ENCODE assay signal across 15 mouse cellular contexts in the genomic region with DNA sequence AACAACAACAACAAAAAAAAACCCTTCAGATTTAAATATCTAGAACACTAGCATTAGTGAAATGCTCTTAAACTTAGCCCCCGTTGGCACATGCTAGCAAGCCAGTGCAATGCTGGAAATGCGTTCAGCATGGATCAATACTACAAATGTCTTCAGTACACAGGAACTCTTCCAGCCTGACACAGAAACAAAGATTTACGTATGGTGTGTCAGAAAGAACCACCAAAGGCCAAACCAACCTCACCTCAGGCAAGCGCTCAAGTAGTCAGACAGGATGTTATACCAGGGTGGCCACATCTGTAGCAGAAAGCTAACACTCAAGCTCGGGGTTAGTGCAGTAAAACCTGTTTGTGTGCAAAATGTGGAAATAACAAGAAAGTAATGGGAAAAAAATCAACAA. TPM values are rescaled to one million over a fixed set of nuclear protein-coding genes. Genes with fewer than 3 reads are reported as not detected.
A peak's percentile ranks its signal among the peaks of the same experiment; 100 is the strongest.
DNase-seq lines count a peak whose midpoint lies in the region; ATAC-seq and TF ChIP-seq lines count a peak whose summit lies in the region.
"Had no signal": no experiment of that assay in that cellular context is flagged by ENCODE, and none has a peak within 500 bp of the region (broad histone marks: within the 10 kb centered on the region; RNA-seq: fewer than 3 reads in every experiment).

No protein-coding gene starts in this region.

- TF ChIP-seq EP300 in CH12.LX (IDR thresholded peaks at IDR 0.05; ENCODE audit: low read length): no peak

- no peak for TF ChIP-seq RAD21 in CH12.LX (IDR thresholded peaks at IDR 0.05; ENCODE audit: low read depth, low read length)

- H3K27me3 ChIP-seq in limb, embryonic 15.5 days: no peaks in the 10 kb centered on the region
- no peaks in the 10 kb centered on the region for H3K27me3 ChIP-seq in limb, embryonic 10.5 days (ENCODE audit: low read depth, poor library complexity, severe bottlenecking)
- no peaks in the 10 kb centered on the region for H3K27me3 ChIP-seq in CH12.LX (replicated peaks)
- no peaks in the 10 kb centered on the region for H3K27me3 ChIP-seq in forebrain, embryonic 14.5 days (replicated peaks; ENCODE audit: control insufficient read depth, insufficient read depth, low read length)
- H3K27me3 ChIP-seq in forebrain, postnatal 0 days (ENCODE audit: insufficient read depth, low read length): no peaks in the 10 kb centered on the region
- H3K27me3 ChIP-seq: limb, embryonic 12.5 days; lung, embryonic 15.5 days had no signal

- no peak for TF ChIP-seq POLR2A in CH12.LX (IDR thresholded peaks at IDR 0.05; ENCODE audit: low read depth, low read length)

- H3K4me2 ChIP-seq in limb, embryonic 15.5 days: no peak overlapping the region
- H3K4me2 ChIP-seq in CH12.LX (ENCODE audit: insufficient read depth, low read depth, poor library complexity, severe bottlenecking): peak overlapping the region; percentile 53; the same call in 1 of the 2 replicates
- H3K4me2 ChIP-seq in forebrain, embryonic 14.5 days (ENCODE audit: low read length): no peak overlapping the region
- no peak overlapping the region for H3K4me2 ChIP-seq in forebrain, postnatal 0 days (ENCODE audit: low read depth)
- H3K4me2 ChIP-seq: limb, embryonic 12.5 days; lung, embryonic 15.5 days had no signal

- H3K4me1 ChIP-seq in limb, embryonic 15.5 days: 0 out of 2 replicates have a peak, but pooled peaks cover 5% of the 10 kb centered on the region
- peaks cover 11% of the 10 kb centered on the region; the same call in 1 of the 2 replicates for H3K4me1 ChIP-seq in limb, embryonic 10.5 days
- peaks cover 39 to 93% of the 10 kb centered on the region in 2 experiments for H3K4me1 ChIP-seq in CH12.LX (ENCODE audit: control insufficient read depth in 1 of 2, insufficient read depth in 2 of 2)
- H3K4me1 ChIP-seq in forebrain, embryonic 14.5 days (ENCODE audit: control insufficient read depth, insufficient read depth, low read length): no peaks in the 10 kb centered on the region
- no peaks in the 10 kb centered on the region for H3K4me1 ChIP-seq in forebrain, postnatal 0 days (ENCODE audit: insufficient read depth)

- 66% methylated on average over 5 of the region's 5 CpGs for WGBS in limb, embryonic 15.5 days
- WGBS in limb, embryonic 10.5 days: 70% methylated on average over 5 of the region's 5 CpGs
- WGBS in forebrain, embryonic 14.5 days: 85% methylated on average over 5 of the region's 5 CpGs
- 84% methylated on average over 5 of the region's 5 CpGs for WGBS in forebrain, postnatal 0 days

- no peaks in the 10 kb centered on the region for H3K36me3 ChIP-seq in limb, embryonic 15.5 days
- no peaks in the 10 kb centered on the region for H3K36me3 ChIP-seq in limb, embryonic 10.5 days
- peaks cover 0 to 2% of the 10 kb centered on the region in 2 experiments for H3K36me3 ChIP-seq in CH12.LX (replicated peaks in 1 of 2; ENCODE audit: control insufficient read depth in 1 of 2, insufficient read depth in 1 of 2, low read length in 1 of 2)
- no peaks in the 10 kb centered on the region for H3K36me3 ChIP-seq in forebrain, embryonic 14.5 days (ENCODE audit: control insufficient read depth, insufficient read depth, low read length)
- H3K36me3 ChIP-seq in forebrain, postnatal 0 days (ENCODE audit: insufficient read depth): no peaks in the 10 kb centered on the region
- H3K36me3 ChIP-seq: limb, embryonic 12.5 days; lung, embryonic 15.5 days had no signal

- ATAC-seq in limb, embryonic 15.5 days (ENCODE audit: insufficient number of reproducible peaks, low FRiP score, low TSS enrichment, low read depth): no peak
- peak; percentile 31; the same call in 1 of the 2 replicates for ATAC-seq in megakaryocyte, adult 5-6 weeks (ENCODE audit: poor library complexity, severe bottlenecking)
- no peak for ATAC-seq in forebrain, embryonic 14.5 days
- ATAC-seq in forebrain, postnatal 0 days: no peak

- no peak overlapping the region for H3K9ac ChIP-seq in limb, embryonic 15.5 days
- no peak overlapping the region for H3K9ac ChIP-seq in CH12.LX (ENCODE audit: insufficient read depth, low read depth)
- H3K9ac ChIP-seq in forebrain, embryonic 14.5 days (ENCODE audit: low read length): no peak overlapping the region
- H3K9ac ChIP-seq in forebrain, postnatal 0 days: no peak overlapping the region
- H3K9ac ChIP-seq: limb, embryonic 12.5 days; lung, embryonic 15.5 days had no signal

- no peaks in the 10 kb centered on the region for H3K9me3 ChIP-seq in limb, embryonic 15.5 days
- H3K9me3 ChIP-seq in limb, embryonic 10.5 days (replicated peaks): no peaks in the 10 kb centered on the region
- H3K9me3 ChIP-seq in CH12.LX (replicated peaks; ENCODE audit: low read length): no peaks in the 10 kb centered on the region
- H3K9me3 ChIP-seq in forebrain, embryonic 14.5 days (replicated peaks; ENCODE audit: control insufficient read depth, low read length): no peaks in the 10 kb centered on the region
- H3K9me3 ChIP-seq in forebrain, postnatal 0 days (ENCODE audit: low read length): no peaks in the 10 kb centered on the region
- H3K9me3 ChIP-seq: limb, embryonic 12.5 days; lung, embryonic 15.5 days had no signal

- no peak for DNase-seq in limb, embryonic 10.5 days (ENCODE audit: low spot score)
- DNase-seq in CH12.LX (ENCODE audit: extremely low read depth): peak; percentile 35
- DNase-seq in thymus, postnatal 25 days: peak; percentile 49
- no peak for DNase-seq in forebrain, embryonic 14.5 days (ENCODE audit: low spot score)
- DNase-seq in forebrain, postnatal 0 days: no peak
- no peak for DNase-seq in right cerebral cortex, adult 2 months (ENCODE audit: low spot score in 2 of 2)
- DNase-seq: adrenal gland, postnatal 36 days; cerebellum, adult 11 months; heart, adult 11 months; kidney, postnatal 14 days; layer of hippocampus, postnatal 36 days had no signal

- peaks cover 67% of the 10 kb centered on the region for H3K79me2 ChIP-seq in CH12.LX (replicated peaks; ENCODE audit: control insufficient read depth, extremely low read depth, insufficient read depth, poor library complexity, severe bottlenecking)

- peak overlapping the region; percentile 12 for H3K27ac ChIP-seq in limb, embryonic 15.5 days
- H3K27ac ChIP-seq in limb, embryonic 10.5 days: no peak overlapping the region
- no peak overlapping the region for H3K27ac ChIP-seq in CH12.LX (ENCODE audit: insufficient read depth, low read depth)
- H3K27ac ChIP-seq in forebrain, embryonic 14.5 days (ENCODE audit: low read depth, low read length): no peak overlapping the region
- H3K27ac ChIP-seq in forebrain, postnatal 0 days (ENCODE audit: low read depth, low read length): no peak overlapping the region
- H3K27ac ChIP-seq: limb, embryonic 12.5 days; lung, embryonic 15.5 days had no signal

- dilution Hi-C loops in CH12.LX (cut with MboI; ENCODE audit: extremely low pct_ligation_motif_present, extremely low pct_unique_long_range_greater_than_20kb, low sequenced_read_pairs): no loop called here

- no peak for TF ChIP-seq CTCF in CH12.LX (conservative IDR thresholded peaks at IDR 0.05 in 1 of 2, IDR thresholded peaks at IDR 0.05 in 1 of 2; ENCODE audit: low read depth in 2 of 2, low read length in 2 of 2)
- TF ChIP-seq CTCF in forebrain, postnatal 0 days (IDR thresholded peaks at IDR 0.05; ENCODE audit: low read depth): no peak

- no peak overlapping the region for H3K4me3 ChIP-seq in limb, embryonic 15.5 days
- no peak overlapping the region for H3K4me3 ChIP-seq in limb, embryonic 10.5 days
- H3K4me3 ChIP-seq in CH12.LX (replicated peaks in 1 of 3; ENCODE audit: low read depth in 2 of 3, low read length in 2 of 3, poor library complexity in 1 of 3): no peak overlapping the region
- H3K4me3 ChIP-seq in forebrain, embryonic 14.5 days (ENCODE audit: low read depth, low read length): no peak overlapping the region
- no peak overlapping the region for H3K4me3 ChIP-seq in forebrain, postnatal 0 days (ENCODE audit: low read depth, low read length)
- H3K4me3 ChIP-seq: limb, embryonic 12.5 days; lung, embryonic 15.5 days had no signal

- in situ Hi-C loops in CH12.LX (cut with MboI; ENCODE audit: low pct_ligation_motif_present, low pct_unique_long_range_greater_than_20kb, low sequenced_read_pairs): no loop called here

RNA-seq across cellular contexts. Expression of a gene that starts 12.6 kb away (rescaled TPM):
- polyA plus RNA-seq in limb, embryonic 15.5 days (2015; fragmentation: Nextera tagmentation; extraction: Ambion mirVana): 154 and 163 TPM in 2 replicates
- 31.9 and 32.0 TPM in 2 replicates for polyA plus RNA-seq in limb, embryonic 10.5 days (2016; fragmentation: Nextera tagmentation; extraction: Ambion mirVana)
- total RNA-seq in CH12.LX (2012; rRNA removed) (122 and 131 TPM in 2 replicates), CH12.LX (2014; rRNA removed) (175 and 188 TPM in 2 replicates)
- 110 and 125 TPM in 2 replicates for polyA plus RNA-seq in CH12.LX (2012; ENCODE audit: insufficient read length, low read depth)
- total RNA-seq in megakaryocyte, adult 5-6 weeks (2015): 384 and 411 TPM in 2 replicates
- total RNA-seq in megakaryocyte, adult 5-6 weeks (2017): 378 and 396 TPM in 2 replicates
- 39.7 and 40.6 TPM in 2 replicates for polyA plus RNA-seq in forebrain, embryonic 14.5 days (2014; fragmentation: Nextera tagmentation; extraction: Ambion mirVana)
- 29.9 and 30.8 TPM in 2 replicates for total RNA-seq in forebrain, postnatal 0 days (2014; rRNA removed)
- polyA plus RNA-seq in forebrain, postnatal 0 days (2015; fragmentation: Nextera tagmentation; extraction: Ambion mirVana): 37.7 and 39.0 TPM in 2 replicates

RNA-seq across cellular contexts. Expression of a gene that starts 12.7 kb away (rescaled TPM):
- polyA plus RNA-seq in limb, embryonic 15.5 days (2015; fragmentation: Nextera tagmentation; extraction: Ambion mirVana): 18.6 and 19.1 TPM in 2 replicates
- 6.5 and 9.0 TPM in 2 replicates for polyA plus RNA-seq in limb, embryonic 10.5 days (2016; fragmentation: Nextera tagmentation; extraction: Ambion mirVana)
- total RNA-seq in CH12.LX (2012; rRNA removed): 9.1 and 9.8 TPM in 2 replicates
- total RNA-seq in CH12.LX (2014; rRNA removed): 10.1 and 10.2 TPM in 2 replicates
- polyA plus RNA-seq in CH12.LX (2012; ENCODE audit: insufficient read length, low read depth): 7.5 and 9.7 TPM in 2 replicates
- 6.1 and 13.0 TPM in 2 replicates for total RNA-seq in megakaryocyte, adult 5-6 weeks (2015)
- total RNA-seq in megakaryocyte, adult 5-6 weeks (2017): 3.7 and 4.6 TPM in 2 replicates
- 2.1 and 2.2 TPM in 2 replicates for polyA plus RNA-seq in forebrain, embryonic 14.5 days (2014; fragmentation: Nextera tagmentation; extraction: Ambion mirVana)
- total RNA-seq in forebrain, postnatal 0 days (2014; rRNA removed): 3.0 and 3.6 TPM in 2 replicates
- 2.1 and 4.8 TPM in 2 replicates for polyA plus RNA-seq in forebrain, postnatal 0 days (2015; fragmentation: Nextera tagmentation; extraction: Ambion mirVana)

RNA-seq across cellular contexts. Expression of a gene that starts 51.5 kb away (rescaled TPM):
- 21.5 and 35.0 TPM in 2 replicates for polyA plus RNA-seq in limb, embryonic 15.5 days (2015; fragmentation: Nextera tagmentation; extraction: Ambion mirVana)
- 30.4 and 33.3 TPM in 2 replicates for polyA plus RNA-seq in limb, embryonic 10.5 days (2016; fragmentation: Nextera tagmentation; extraction: Ambion mirVana)
- total RNA-seq in CH12.LX (2012; rRNA removed): 17.6 and 29.3 TPM in 2 replicates
- 41.7 and 45.0 TPM in 2 replicates for total RNA-seq in CH12.LX (2014; rRNA removed)
- polyA plus RNA-seq in CH12.LX (2012; ENCODE audit: insufficient read length, low read depth): 27.2 and 47.1 TPM in 2 replicates
- total RNA-seq in megakaryocyte, adult 5-6 weeks (2015): 16.3 and 18.3 TPM in 2 replicates
- 11.4 and 11.6 TPM in 2 replicates for total RNA-seq in megakaryocyte, adult 5-6 weeks (2017)
- polyA plus RNA-seq in forebrain, embryonic 14.5 days (2014; fragmentation: Nextera tagmentation; extraction: Ambion mirVana): 13.8 and 15.1 TPM in 2 replicates
- total RNA-seq in forebrain, postnatal 0 days (2014; rRNA removed): 8.6 and 94.9 TPM in 2 replicates
- polyA plus RNA-seq in forebrain, postnatal 0 days (2015; fragmentation: Nextera tagmentation; extraction: Ambion mirVana): 8.5 and 10.6 TPM in 2 replicates

Comparison
In these comparisons a context has a peak if more than half of its experiments do, and no peak if none do; other contexts are left out.
1. DNase-seq: peak in CH12.LX (single experiment) and thymus, postnatal 25 days (single experiment); none in limb, embryonic 10.5 days (single experiment), forebrain, embryonic 14.5 days (single experiment), forebrain, postnatal 0 days (single experiment) and right cerebral cortex, adult 2 months (0 of 2).